Comparison of ENCODE assay signal across 8 mouse cellular contexts in the genomic region with DNA sequence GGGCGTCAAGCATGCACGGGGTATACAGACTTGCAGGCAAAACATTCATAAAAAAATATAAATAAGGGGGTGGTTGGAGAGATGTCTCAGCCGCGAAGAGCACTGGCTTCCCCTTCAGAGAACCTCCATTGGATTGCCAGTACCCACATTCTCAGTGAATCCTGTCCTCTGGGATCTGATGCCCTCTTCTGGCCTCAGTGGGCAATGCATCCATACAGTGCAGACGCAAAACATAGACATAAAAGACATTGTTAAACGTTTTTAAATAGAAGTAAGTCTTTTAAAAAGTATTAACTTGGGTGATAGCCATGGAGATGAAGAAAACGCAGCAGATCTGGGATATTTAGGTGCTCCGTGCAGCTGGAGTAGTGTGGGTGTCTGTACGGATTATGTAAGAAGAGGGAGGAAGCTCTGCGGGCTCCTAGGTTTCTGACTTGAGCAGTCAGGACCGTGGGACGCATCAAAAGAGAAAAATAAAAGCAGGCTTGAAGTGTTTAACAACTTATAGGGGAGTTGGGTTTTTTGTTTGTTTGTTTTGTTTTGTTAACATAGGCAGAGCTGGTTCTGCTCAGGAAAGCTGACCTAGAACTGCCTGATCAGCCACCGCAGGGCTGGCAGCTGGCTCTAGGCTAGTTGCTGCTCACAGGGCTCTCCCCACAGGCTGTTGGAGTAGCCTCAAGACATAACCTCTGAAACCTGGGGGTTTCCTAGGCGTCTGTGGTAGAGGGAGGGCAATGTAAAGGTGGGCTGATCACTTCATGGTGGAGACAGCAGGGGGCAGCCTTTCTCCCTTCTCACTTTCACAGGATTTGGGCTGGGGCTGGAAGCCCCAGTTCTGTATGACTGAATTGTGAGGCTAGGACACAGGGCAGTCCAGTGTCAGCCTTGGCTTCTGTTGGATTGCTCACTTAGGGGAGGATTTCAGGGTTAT. TPM values are rescaled to one million over a fixed set of nuclear protein-coding genes. Genes with fewer than 3 reads are reported as not detected.
DNase-seq lines count a peak whose midpoint lies in the region; ATAC-seq and TF ChIP-seq lines count a peak whose summit lies in the region.

No protein-coding gene starts in this region.

- peak; percentile 69 for TF ChIP-seq CTCF in layer of hippocampus, adult 2 months (conservative IDR thresholded peaks at IDR 0.05)

- no peak overlapping the region for H3K4me3 ChIP-seq in layer of hippocampus, adult 2 months
- H3K4me3 ChIP-seq in embryonic facial prominence, embryonic 10.5 days, result no peak overlapping the region
- H3K4me3 ChIP-seq in kidney, embryonic 14.5 days (ENCODE audit: low read length), result no peak overlapping the region

- peak; percentile 24; the same call in 1 of the 2 replicates for ATAC-seq in neutrophil, adult 5-6 weeks (ENCODE audit: extremely low read depth, insufficient number of reproducible peaks, low FRiP score, poor library complexity, severe bottlenecking)
- no peak for ATAC-seq in kidney, embryonic 14.5 days (ENCODE audit: low FRiP score, low TSS enrichment)

- 39% methylated on average over 14 of the region's 14 CpGs for WGBS in embryonic facial prominence, embryonic 10.5 days
- 41% methylated on average over 14 of the region's 14 CpGs for WGBS in kidney, embryonic 14.5 days

- H3K27me3 ChIP-seq in embryonic facial prominence, embryonic 10.5 days (replicated peaks; ENCODE audit: low read depth, poor library complexity, severe bottlenecking), result no peaks in the 10 kb centered on the region
- no peaks in the 10 kb centered on the region for H3K27me3 ChIP-seq in kidney, embryonic 14.5 days (ENCODE audit: control insufficient read depth, insufficient read depth, low read length)

- no peak overlapping the region for H3K27ac ChIP-seq in layer of hippocampus, adult 2 months
- no peak overlapping the region for H3K27ac ChIP-seq in embryonic facial prominence, embryonic 10.5 days (replicated peaks)
- H3K27ac ChIP-seq in kidney, embryonic 14.5 days (ENCODE audit: low read depth, low read length), result no peak overlapping the region

- no peak for DNase-seq in layer of hippocampus, adult 2 months (ENCODE audit: low spot score in 2 of 2)
- no peak for DNase-seq in layer of hippocampus, adult 11-12 months (ENCODE audit: low spot score)
- peak; percentile 73 for DNase-seq in ES-CJ7 (ENCODE audit: low read depth, low spot score)
- peak; percentile 30 for DNase-seq in embryonic facial prominence, embryonic 10.5 days (ENCODE audit: low spot score)
- DNase-seq in cerebellum, postnatal 14 days, result no peak
- no peak for DNase-seq in gastrocnemius, postnatal 10 days

- no peaks in the 10 kb centered on the region for H3K9me3 ChIP-seq in embryonic facial prominence, embryonic 10.5 days
- H3K9me3 ChIP-seq in kidney, embryonic 14.5 days (ENCODE audit: control insufficient read depth, low read length), result no peaks in the 10 kb centered on the region

- H3K36me3 ChIP-seq in embryonic facial prominence, embryonic 10.5 days (replicated peaks), result peaks cover 4% of the 10 kb centered on the region; the same call in 1 of the 2 replicates
- no peaks in the 10 kb centered on the region for H3K36me3 ChIP-seq in kidney, embryonic 14.5 days (ENCODE audit: control insufficient read depth, insufficient read depth, low read length)

- H3K9ac ChIP-seq in kidney, embryonic 14.5 days (ENCODE audit: low read depth, low read length), result no peak overlapping the region

- peaks cover 22% of the 10 kb centered on the region for H3K4me1 ChIP-seq in embryonic facial prominence, embryonic 10.5 days
- H3K4me1 ChIP-seq in kidney, embryonic 14.5 days (ENCODE audit: control insufficient read depth, insufficient read depth, low read length), result peaks cover 8% of the 10 kb centered on the region

- H3K4me2 ChIP-seq in kidney, embryonic 14.5 days (replicated peaks; ENCODE audit: low read depth, low read length), result no peak overlapping the region

RNA-seq across cellular contexts. Expression of gene Dpy19l3, which starts 2.5 kb away (rescaled TPM):
- total RNA-seq in layer of hippocampus, adult 2 months (2021), result 10 to 100 TPM; 80.3 to 84.7 TPM
- polyA plus RNA-seq in embryonic facial prominence, embryonic 10.5 days (2016; fragmentation: Nextera tagmentation; extraction: Ambion mirVana), result 30.6 TPM in 2 replicates
- 8.7 and 15.1 TPM in 2 replicates for total RNA-seq in neutrophil, adult 5-6 weeks (2017)
- total RNA-seq in gastrocnemius, postnatal 10 days (2021), result 10 to 100 TPM in 1 of 2 experiments, 1 to 10 TPM in 1; 9.7 to 15.8 TPM
- polyA plus RNA-seq in kidney, embryonic 14.5 days (2014; fragmentation: Nextera tagmentation; extraction: Ambion mirVana), result 32.6 and 41.3 TPM in 2 replicates

RNA-seq across cellular contexts. Expression of gene Zfp507, which starts 46.0 kb away (rescaled TPM):
- 10 to 100 TPM; 32.7 to 38.6 TPM for total RNA-seq in layer of hippocampus, adult 2 months (2021)
- polyA plus RNA-seq in embryonic facial prominence, embryonic 10.5 days (2016; fragmentation: Nextera tagmentation; extraction: Ambion mirVana), result 19.4 and 21.2 TPM in 2 replicates
- total RNA-seq in neutrophil, adult 5-6 weeks (2017), result 24.6 and 27.7 TPM in 2 replicates
- 10 to 100 TPM; 17.5 to 24.5 TPM for total RNA-seq in gastrocnemius, postnatal 10 days (2021)
- 15.2 and 21.7 TPM in 2 replicates for polyA plus RNA-seq in kidney, embryonic 14.5 days (2014; fragmentation: Nextera tagmentation; extraction: Ambion mirVana)

Comparison
In these comparisons a context has a peak if more than half of its experiments do, and no peak if none do; other contexts are left out.
1. DNase-seq: peak in ES-CJ7 (single experiment) and embryonic facial prominence, embryonic 10.5 days (single experiment); none in layer of hippocampus, adult 2 months (0 of 2), layer of hippocampus, adult 11-12 months (single experiment), cerebellum, postnatal 14 days (0 of 2) and gastrocnemius, postnatal 10 days (single experiment).